1 mouse cellular context compared by ENCODE assay signal in the genomic region with DNA sequence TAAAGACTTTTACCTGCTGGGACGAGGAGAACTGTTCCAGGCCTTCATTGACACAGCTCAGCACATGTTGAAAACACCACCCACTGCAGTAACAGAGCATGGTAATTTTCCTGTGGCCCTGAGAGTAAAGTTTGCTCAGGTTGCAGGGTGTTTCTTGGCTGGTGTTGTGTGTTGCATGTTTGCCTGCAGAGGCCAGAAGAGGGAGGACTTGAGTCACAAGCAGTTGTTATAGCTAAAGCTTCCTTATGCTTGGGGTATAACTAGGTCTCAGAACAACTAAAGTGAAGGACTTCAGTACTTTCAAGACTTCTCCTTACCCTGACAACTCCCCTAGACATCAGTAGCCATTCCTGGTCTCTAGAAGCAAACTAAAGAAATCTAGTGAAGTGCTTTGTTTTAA.
TF ChIP-seq lines count a peak whose summit lies in the region.

No protein-coding gene starts in this region.

TF ChIP-seq in CH12.LX, 34 proteins besides CTCF, POLR2A, EP300 and RAD21:
- TF ChIP-seq MAFK (IDR thresholded peaks at IDR 0.05; ENCODE audit: insufficient replicate concordance, low read length) (no peak), ZMIZ1 (IDR thresholded peaks at IDR 0.05; ENCODE audit: low read depth, low read length) (no peak), PAX5 (IDR thresholded peaks at IDR 0.05; ENCODE audit: low read length) (no peak), CHD1 (IDR thresholded peaks at IDR 0.05; ENCODE audit: low read depth, low read length) (no peak), UBTF (IDR thresholded peaks at IDR 0.05; ENCODE audit: low read depth, low read length) (no peak), SIN3A (IDR thresholded peaks at IDR 0.05; ENCODE audit: low read length) (no peak), NRF1 (IDR thresholded peaks at IDR 0.05; ENCODE audit: low read depth, low read length) (no peak), SMC3 (IDR thresholded peaks at IDR 0.05; ENCODE audit: low read depth, low read length) (peak; percentile 25; the same call in 1 of the 2 replicates), IRF4 (IDR thresholded peaks at IDR 0.05; ENCODE audit: low read depth, low read length) (no peak)
